Mouse (Mus musculus): ENCODE measurements at regions not wholly inside any gene's neighbourhood (a gene's known extent, or its start where the extent isn't known, plus 50 kb on each side); places are given as distances from the start of the nearest gene placed in this dataset.
A peak's percentile ranks its signal among the peaks of the same experiment; 100 is the strongest.

DNA sequence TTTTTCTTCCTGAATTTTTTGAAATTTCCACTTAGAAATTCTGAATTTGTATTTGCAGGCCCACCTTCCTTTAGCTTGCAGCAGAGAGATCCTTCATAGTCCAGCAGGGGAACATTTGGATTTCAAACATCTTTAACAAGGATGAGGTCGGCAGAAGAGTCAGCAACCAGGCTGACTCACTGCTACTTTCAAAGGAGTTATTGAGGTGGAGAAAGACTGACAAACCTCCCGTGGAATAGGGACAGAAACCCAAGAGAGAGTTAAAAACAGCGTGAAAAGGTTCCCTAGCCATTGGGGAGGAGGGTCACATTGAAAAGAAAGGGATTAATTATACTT, 247.6 kb downstream of the Itga8 start:
- Histone ChIP-seq H3K27me3 (ENCODE audit: control insufficient read depth, insufficient read depth, low read length) (no peaks in the 10 kb centered on the region), H3K9ac (replicated peaks; ENCODE audit: low read depth, low read length) (no peak overlapping the region), H3K4me3 (ENCODE audit: low read depth, low read length) (no peak overlapping the region), H3K4me1 (ENCODE audit: control insufficient read depth, insufficient read depth, low read length) (0 out of 2 replicates have a peak, but pooled peaks cover 3% of the 10 kb centered on the region), H3K9me3 (ENCODE audit: control insufficient read depth, low read depth, low read length) (no peaks in the 10 kb centered on the region), H3K36me3 (ENCODE audit: control insufficient read depth, insufficient read depth, low read length) (no peaks in the 10 kb centered on the region), H3K27ac (ENCODE audit: low read length) (peak overlapping the region; percentile 21; the same call in 1 of the 2 replicates), H3K4me2 (replicated peaks; ENCODE audit: low read depth, low read length) (no peak overlapping the region)
- 38% methylated on average over 3 of the region's 3 CpGs for WGBS
- ATAC-seq (ENCODE audit: insufficient number of reproducible peaks, insufficient read depth, low FRiP score, low read depth): no peak
